Mouse (Mus musculus) ovary, adult 18-20 months (tissue): ENCODE results near the gene Gm17190.
"Not testable (repeated sequence)": the region's sequence is repeated elsewhere in the genome, so short reads cannot be mapped to it uniquely, and the experiment has no call there.

Source experiments
- DNase-seq: peaks from one replicate; pipeline ENCODE4 v3.0.0; 2022; ENCODE audit warnings: low spot score, mixed read lengths

Gene Gm17190

DNA sequence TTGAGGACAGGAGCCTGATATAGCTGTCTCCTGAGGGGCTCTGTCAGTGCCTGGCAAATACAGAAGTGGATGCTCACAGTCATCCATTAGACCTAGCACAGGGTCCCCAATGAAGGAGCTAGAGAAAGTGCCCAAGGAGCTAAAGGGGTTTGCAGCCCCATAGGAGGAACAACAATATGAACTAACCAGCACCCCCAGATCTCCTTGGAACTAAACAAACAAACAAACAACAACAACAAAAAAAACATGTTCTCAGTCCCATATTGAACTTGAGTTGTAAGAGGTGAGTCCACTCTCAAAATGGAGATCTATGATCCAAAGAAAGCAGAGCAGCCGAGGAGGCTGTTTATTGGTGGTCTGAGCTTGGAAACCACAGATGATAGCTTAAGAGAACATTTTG lies at the start of gene Gm17190:
Gene Gm17190, plus strand, starts transcription at position 301 of the 400 bp plus-strand sequence.
- not testable (repeated sequence) for DNase-seq

DNA sequence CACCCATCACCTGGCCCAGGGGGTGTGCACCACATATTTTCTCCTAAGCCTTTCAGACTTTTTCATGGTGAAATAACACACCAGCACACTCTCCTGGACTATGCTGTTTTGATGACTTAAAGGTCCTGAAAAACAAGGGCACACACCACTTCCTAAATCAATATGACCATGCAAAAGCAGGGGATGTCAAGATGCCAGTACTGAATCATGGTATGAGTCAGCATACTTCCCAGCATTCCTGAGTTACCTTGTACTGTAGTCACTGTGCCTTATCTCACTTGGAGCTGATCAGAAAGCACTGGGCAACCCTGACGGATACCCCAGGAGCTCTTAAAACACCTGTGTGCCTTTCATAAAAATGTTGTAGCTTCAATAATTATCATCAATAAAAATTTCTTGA lies 42.3 kb upstream of the Gm17190 start:
- DNase-seq: no peak

DNA sequence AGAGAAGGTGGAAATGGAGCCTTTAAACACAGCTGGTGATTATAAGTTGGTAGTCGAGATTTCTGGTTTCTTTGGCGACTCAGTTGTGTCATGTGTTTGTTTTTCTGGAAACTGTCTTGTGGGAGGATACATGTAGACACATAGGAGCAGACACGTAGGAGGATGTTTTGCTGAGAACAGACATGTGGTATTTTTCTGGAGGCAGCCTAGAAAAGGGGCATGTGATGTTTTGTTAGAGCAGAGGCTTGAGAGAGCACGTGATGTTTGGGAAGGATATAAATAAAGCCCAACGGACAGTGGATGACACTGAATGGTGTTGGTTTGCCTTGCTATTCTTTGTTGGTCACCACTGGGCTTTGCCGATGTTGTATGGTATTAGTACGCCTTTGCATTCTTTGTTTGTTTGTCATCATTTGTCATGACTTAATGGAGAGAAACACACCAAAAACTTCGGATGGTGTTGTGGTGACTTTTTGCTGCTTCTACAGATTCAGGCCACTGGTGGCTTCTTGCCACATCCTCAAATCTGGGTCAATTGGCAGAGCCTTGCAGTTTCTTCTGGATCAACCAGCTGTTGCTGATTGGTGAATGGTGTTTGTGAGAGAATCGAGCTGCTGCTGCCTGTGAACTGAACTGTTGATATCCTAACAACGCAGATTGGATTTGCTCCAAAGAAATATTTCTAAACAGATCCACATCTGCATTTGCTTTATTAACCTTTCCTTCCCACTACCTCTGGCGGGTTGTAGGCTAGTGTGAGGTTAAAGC lies 41.4 kb upstream of the Gm17190 start:
- no peak for DNase-seq

DNA sequence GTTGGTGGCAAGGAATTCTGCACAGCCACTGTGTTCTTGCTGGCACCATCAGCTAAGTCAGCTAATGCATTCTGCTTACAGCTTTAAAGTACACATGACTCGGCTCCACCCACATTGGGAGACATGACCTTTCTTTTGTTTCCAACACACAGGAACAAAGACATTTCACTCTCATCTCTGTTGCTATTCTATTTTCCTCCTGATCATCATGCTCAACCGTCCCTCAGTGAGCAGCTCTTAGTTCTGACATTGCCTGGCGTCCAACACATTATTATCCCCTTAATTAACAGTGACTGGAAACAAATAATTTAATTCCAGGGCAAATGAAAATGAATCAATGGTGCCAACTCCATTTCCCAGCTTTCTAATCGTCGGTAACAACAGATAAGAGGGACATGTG lies 36.5 kb upstream of the Gm17190 start:
- DNase-seq: no peak

DNA sequence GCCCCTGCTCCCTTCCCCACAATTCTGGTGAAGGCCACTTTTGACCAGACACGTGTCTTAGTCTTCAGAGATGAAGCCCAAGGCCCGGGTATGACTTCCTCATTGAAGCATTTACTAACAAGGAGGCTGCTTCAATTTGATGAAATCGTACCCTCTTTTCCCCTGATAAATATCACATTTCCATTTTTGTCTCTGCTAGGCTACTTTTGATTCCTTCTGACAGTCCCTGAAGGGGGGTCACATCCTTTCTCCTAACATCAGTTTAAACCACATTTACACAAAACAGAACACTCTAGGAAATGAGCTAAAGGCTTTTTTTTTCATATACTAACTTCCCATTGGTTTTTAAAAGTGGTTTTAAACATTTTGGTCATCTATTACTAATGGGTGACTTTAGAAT lies 29.1 kb upstream of the Gm17190 start:
- no peak for DNase-seq

DNA sequence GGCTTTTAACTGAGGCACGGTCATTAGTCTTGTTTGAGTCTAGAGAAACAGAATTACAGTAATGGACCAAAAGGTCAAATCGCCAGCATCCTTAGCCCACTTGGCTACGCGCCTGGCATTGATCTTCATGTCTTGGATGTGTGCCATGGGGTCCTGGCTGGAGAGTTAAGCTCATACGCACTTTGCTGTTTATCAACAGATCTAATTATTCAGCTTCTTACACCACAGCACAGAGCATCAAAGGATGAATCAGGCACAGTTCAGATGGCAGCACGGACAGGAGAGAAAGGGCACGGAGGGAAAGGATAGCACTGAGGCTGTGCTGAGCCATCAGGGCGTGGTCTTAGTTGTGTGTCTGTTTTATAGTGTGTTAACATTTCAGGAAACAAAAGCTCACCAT lies 8.3 kb upstream of the Gm17190 start:
- DNase-seq: no peak

DNA sequence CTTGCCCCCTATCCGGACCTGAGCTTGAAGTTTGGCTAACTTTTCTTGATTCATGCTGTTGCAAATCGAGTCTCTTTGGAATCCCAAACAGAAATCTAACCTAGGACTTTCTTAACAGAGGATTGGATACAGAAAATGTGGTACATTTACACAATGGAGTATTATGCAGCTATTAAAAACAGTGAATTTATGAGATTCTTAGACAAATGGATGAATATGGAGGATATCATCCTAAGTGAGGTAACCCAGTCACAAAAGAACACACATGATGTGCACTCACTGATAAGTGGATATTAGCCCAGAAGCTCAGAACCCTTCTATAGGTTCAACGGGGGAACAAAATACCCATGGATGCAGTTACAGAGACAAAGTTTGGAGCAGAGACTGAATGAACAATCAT lies 578 bp upstream of the Gm17190 start, which contains the start of gene Gm20075:
Gene Gm20075, minus strand, starts transcription at position 101 of the 400 bp plus-strand sequence.
- not testable (repeated sequence) for DNase-seq

DNA sequence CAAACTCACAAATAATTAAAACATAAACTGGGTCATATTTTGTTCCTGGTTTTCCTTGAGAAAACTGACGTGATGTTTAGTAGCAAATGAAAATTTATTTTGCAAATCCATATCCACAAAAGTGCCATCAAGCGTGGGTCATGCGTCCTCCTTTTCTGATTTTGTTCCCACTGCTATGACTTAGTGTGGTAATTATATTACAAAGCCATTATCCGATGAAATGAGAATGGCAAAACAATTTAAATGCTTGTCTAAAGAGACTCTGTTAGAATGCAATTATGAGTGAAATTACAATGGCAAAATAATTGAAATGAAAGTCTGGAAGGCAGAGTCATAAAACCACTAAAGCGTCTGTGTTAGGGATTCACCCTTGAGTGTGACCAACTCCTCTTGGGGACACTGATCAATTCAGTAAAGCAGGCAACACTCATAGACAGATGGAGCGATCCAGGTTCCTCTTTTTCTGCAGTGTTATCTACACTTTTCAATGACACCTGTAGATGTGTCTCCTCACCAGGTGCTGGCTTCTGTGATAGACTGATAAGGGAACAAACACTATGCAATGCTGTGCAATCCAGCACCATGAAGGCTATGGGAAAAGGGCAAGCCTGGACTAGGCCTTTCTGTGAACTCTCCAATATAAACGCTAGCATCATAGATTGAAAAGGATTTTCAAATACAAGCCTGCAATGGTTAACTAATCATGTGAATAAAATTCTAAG lies 3.9 kb downstream of the Gm17190 start:
- DNase-seq: no peak

DNA sequence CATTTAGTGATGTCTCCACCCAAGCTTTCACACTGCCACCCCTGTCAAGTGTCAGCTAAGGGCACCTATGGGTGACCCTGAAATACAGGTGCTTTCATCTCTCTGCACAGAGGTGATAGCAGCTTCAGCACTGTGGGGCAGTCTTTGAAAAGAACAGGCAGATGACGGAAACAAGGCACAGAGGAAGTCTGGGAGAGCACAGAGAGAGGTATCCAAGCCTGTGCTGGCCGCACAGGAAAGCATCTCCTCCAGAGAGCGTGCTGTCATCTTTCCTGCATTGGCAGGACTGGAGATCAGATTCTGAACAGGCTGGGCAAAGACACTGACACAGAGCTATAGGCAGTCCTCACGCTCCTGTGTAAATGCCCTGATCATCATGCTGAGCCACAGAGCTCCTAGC lies 9.1 kb downstream of the Gm17190 start:
- no peak for DNase-seq

DNA sequence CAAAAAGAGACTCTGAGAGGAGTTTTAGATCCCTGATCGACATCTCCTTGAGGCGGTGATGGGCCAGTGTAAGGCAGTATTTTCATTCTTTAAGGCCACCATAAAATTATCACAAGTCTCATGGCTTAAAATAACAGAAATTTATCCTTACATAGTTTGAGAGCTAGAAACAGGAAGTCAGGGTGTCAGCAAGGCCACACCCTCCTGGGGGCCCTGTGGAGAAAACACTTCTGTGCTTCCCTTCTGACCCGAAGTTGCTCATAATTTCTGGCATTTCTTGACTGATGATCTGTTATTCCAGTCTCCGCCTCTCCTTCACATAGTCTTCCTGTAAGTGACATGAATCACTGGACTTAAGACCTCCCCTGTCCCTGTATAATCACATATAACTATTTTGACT lies 24.5 kb downstream of the Gm17190 start:
- no peak for DNase-seq

DNA sequence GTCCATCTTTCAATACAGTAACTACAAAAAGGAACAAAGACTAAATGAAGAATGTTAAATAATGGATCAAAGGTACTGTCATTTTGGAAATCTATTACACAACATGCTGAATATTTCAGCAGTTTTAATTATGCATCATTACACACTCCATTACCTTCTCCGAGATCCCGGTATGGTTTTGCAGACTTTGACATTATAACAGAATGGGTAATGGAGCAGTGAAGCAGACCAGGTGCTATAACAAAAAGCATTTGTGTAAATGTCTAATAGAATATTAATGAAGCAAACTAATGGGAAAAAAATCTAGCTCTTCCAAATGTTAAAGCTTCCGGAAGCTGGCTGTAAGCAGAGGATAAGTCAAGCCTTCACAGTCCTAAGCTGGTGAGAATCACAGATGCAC lies 28.9 kb downstream of the Gm17190 start:
- no peak for DNase-seq

DNA sequence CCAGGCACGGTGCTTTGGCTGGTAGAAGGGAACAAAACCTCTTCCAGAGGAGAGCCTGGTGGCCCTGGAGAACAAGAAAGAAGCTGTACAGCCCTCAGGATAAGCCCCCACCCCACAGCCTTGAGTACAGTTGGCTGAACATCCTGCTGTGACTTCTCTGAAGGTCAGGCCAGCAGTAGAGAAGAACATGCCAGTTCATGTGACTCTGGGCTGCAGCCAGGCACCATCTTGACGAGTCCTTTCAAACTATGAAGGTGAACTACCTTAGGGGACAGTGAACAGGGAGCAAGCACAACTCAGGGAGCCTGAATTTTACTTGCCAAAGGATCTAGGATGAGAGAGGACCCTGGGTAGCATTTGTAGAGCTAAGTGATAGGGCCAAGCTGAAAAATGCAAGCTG lies 30.9 kb downstream of the Gm17190 start:
- no peak for DNase-seq

DNA sequence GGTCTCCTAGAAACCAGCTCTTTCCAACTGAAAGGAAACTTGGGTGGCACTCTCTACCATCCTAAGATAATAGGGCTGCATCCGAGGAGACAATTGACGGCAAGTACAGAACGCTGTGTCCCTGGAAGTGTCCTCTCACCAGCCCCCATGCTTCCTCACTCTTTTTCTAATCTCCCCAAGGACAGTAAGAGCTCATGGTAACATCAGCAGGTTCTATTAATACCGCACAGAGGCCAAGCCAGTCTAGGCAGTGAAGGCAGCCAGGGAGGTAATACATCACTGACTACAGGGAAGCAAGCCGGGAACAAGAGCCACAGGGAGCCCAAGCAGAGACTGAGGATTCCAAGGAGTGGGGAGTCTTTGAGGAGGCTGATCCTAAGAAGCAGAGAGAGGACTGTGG lies 43.2 kb downstream of the Gm17190 start:
- DNase-seq: no peak

DNA sequence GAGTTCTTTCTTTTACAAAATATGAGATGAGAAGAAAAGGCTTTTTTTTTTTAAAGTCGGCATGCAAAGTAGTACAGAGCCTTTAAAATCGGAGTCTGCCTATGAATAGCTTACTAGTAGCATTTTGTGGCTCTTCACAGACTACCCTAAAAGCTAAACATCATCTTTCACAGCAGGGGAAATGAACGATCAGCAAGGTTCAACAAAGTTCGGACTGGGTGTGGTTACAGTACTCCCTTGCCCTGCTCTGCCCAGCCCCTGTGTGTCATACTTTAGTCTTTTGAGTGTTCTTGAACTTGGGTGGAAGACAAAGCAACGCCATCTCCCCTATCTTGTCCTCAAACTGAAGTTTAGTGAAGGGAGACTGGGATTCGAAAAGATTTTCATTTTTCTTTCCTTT lies 44.8 kb downstream of the Gm17190 start:
- DNase-seq: no peak

DNA sequence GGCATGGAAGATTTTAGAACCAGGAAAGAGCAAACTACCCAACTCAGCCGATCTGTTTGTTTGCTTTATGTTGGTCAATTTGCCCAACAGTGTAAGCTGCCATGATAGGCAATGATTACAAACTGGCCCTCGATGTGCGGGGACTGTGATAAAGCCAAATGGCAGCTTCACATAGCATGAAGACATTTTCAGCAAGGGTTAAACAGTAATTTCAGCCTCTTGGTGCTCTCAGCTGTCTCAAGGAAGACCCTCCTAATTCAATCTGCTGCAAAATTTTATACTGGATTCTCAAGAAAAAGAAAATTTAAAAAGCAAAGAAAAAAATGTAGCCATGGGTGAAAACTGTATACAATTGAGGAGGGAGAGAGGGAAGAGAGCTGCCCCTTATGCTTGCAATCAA lies 47.2 kb downstream of the Gm17190 start:
- DNase-seq: no peak

DNA sequence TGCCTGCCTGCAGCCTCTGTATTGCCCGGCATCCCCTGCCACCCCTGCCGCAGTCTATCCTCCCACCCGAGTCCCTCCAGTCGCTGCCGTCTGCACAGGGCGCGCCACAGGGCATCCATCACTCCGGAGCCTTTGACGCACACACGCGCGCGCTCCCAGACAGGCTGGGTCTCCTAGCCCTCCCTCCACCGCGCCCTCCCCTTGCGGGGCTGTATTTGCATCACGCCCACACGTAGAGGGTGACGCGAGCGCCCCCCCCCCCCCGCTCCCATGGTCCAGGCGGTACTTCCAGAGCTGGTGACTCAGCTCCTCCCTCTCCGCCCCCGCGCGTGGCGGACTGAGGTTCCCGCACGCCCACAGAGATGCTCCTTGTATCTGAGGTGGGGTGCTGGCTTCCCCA lies 49.2 kb downstream of the Gm17190 start:
- no peak for DNase-seq

DNA sequence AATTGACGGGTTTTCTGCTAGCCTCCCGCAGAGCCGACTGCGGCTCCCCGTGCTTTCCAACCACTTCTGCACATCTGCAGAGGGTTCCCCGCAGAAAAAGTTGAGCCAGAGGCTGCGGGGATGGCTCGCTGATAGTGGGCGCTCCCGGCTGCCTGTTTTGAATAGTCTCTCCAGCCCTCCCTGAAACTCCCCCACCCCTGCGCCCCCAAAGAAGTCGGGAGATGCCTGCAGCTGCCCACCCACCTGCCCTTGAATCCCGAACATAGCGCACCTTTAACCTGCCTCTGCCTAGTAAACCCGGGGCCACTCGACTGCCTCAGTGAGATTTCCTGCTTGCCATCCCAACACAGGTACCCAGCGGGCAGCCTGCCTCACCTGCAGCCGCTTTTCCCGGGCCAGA lies 50.1 kb downstream of the Gm17190 start:
- DNase-seq: no peak

DNA sequence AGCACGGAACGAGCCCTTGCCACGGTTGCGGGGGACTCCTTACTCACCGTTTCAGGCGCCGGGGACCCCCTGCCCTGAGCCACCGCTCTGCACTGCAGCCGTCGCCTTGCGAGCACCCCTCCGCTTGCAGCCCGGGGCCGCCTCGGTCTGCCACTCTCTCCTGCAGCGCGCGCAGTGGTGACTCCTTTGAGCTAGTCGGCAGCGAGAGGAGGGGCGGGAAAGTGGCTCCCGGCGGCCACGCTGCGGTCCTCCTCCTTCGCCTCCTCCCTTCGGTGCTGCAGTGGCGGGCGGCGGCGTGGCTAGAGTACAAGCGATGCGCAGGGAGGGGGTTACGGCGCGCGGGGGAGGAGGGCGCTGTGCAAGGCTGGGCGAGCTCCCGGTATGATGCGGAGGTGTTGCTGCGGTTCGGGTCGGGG lies 50.6 kb downstream of the Gm17190 start, which contains the start of gene Sv2c:
Gene Sv2c, minus strand, starts transcription at position 177 of the 416 bp plus-strand sequence.
- peak; percentile 50 for DNase-seq
